Mouse (Mus musculus) brown adipose tissue, adult 24 weeks (tissue): ENCODE data around the gene Tmod3. TPM values are rescaled to one million over a fixed set of nuclear protein-coding genes. Genes with fewer than 3 reads are reported as not detected.

Experiments
- H3K27ac ChIP-seq: fragments of 200-500 bp; replicated peaks from 2 replicates; pipeline ENCODE4 v1.5.1; 2012; ENCODE audit warnings: low read depth, mild to moderate bottlenecking, low read length
- H3K4me1 ChIP-seq: fragments of 200-500 bp; 2 replicates; pipeline ENCODE4 v1.6.1; 2012; ENCODE audit warnings: low read length, mixed read lengths; ENCODE audit not compliant: control insufficient read depth, insufficient read depth, insufficient read length
- H3K4me3 ChIP-seq: fragments of 200-500 bp; 2 replicates; pipeline ENCODE4 v1.5.1; 2012; ENCODE audit warnings: low read depth, mild to moderate bottlenecking, low read length, moderate library complexity; ENCODE audit not compliant: insufficient read depth
- polyA plus RNA-seq: library from polyadenylated mRNA; stranded (reverse); fragments of >200 nt; gene quantifications from 2 replicates; pipeline ENCODE4 v1.2.4, GENCODE M21; 2012; ENCODE audit not compliant: missing spikeins, insufficient read depth, insufficient read length

Tmod3 gene
- polyA plus RNA-seq, 1 experiment: 29.6 TPM

DNA sequence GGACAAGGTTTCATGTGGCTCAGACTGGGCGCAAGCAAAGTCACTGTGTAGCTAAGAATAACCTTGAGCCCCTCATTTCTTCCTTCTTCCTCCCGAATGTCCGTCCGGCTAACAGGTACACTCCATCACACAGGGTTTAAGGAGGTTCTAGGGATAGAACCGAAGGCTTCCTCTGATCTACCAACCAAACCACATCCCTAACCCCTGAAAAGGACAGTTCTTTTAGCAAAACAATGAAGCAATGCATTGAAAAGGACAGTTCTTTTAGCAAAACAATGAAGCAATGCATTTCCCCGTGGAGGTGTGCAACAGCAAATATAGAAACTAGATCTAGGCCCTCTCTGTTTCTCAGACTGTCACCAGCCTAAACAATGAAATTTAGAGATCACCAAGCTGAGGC lies 5.4 kb upstream of the Tmod3 start:
- H3K4me1 ChIP-seq: no peaks in the 10 kb centered on the region
- H3K27ac ChIP-seq: no peak overlapping the region
- no peak overlapping the region for H3K4me3 ChIP-seq

DNA sequence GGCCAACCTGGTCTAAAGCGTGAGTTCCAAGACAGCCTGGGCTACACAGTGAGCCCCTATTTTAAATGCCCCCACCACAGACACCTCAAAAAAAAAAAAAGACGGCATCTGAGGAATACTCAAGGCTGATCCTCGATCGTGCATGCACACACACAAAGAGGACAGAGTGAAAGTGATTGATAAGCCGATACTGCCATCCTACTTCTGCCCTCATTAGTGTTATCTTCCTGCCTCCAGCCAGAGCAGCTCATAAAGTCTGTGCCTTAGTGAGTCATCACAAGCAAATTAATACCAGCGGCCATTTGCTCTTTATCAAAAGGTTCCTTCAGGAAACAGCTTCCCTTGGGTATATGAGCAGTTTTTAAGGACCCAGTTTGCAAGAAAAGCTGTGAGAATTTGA lies 4.2 kb upstream of the Tmod3 start:
- H3K27ac ChIP-seq: no peak overlapping the region
- H3K4me1 ChIP-seq: no peaks in the 10 kb centered on the region
- H3K4me3 ChIP-seq: no peak overlapping the region

DNA sequence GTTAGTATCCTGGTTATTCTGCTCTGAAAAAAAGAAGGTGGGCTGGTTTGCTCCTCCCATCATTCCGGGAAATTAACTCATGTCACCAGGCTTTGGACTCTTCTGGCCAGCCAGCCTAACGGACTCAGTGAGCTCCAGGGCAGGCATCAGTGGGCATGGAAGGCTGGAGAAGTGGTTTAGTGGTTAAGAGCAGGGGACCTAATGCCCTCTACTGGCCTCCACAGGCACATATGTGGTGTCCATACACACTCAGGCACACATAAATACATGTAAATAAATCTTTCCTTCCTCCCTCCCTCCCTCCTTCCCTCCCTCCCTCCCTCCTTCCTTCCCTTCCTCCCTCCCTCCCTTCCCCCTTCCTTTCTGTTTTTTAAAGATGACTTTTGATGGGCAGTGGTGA lies 3.7 kb upstream of the Tmod3 start:
- Histone ChIP-seq H3K4me1 (no peaks in the 10 kb centered on the region), H3K4me3 (no peak overlapping the region), H3K27ac (no peak overlapping the region)

DNA sequence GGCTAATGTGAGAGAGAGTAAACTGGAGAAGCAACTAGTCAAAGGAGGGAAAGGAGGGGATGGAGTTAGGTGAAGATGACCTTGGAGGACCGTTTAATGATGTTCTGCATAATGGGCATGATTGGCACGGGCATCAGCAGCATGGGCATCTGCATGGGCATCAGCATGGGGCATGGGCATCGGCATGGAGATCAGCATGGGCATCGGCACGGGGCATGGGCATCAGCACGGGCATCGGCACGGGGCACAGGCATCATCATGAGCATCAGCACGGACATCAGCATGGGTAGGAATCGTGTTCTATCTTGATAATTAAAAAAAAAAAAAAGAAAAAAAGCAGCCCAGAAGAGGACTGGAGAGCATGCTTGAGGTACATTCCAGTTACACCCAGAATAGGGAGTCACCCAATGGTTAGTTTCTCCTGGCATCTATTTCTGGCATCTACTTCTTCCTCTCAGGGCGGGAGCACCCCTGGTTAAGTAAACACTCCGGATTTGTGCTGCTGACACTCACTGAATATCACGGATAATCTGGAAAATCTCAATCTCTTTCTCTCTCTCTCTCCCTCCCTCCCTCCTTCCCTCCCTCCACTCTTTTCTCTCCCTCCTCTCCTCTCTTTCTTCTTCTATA lies 1.7 kb upstream of the Tmod3 start:
- Histone ChIP-seq H3K4me3 (no peak overlapping the region), H3K4me1 (0 out of 2 replicates have a peak, but pooled peaks cover 2% of the 10 kb centered on the region)

DNA sequence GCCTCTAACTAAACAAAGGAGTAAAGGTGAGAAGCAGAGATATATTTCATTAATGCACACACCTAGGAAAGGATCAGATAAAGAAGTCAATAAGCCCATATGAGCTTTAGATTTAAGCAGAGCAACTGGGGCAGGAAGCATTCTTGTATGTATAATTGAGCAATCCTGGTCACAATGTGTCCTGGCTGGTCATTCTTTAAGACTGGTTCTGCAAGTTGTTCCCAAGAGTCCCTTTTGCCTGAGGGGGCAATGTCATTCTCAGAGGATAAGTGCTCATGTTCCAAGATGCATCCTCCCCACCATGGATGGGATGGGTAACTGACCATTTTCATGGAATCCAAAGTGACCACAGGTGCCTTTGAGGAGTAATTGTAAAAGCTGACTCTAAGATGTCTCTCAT lies 896 bp upstream of the Tmod3 start:
- H3K4me1 ChIP-seq: peaks cover 5% of the 10 kb centered on the region; the same call in 1 of the 2 replicates
- no peak overlapping the region for H3K27ac ChIP-seq
- no peak overlapping the region for H3K4me3 ChIP-seq

More for the DNA sequence above, 1.7 kb upstream of the Tmod3 start:
- H3K27ac ChIP-seq: no peak overlapping the region

DNA sequence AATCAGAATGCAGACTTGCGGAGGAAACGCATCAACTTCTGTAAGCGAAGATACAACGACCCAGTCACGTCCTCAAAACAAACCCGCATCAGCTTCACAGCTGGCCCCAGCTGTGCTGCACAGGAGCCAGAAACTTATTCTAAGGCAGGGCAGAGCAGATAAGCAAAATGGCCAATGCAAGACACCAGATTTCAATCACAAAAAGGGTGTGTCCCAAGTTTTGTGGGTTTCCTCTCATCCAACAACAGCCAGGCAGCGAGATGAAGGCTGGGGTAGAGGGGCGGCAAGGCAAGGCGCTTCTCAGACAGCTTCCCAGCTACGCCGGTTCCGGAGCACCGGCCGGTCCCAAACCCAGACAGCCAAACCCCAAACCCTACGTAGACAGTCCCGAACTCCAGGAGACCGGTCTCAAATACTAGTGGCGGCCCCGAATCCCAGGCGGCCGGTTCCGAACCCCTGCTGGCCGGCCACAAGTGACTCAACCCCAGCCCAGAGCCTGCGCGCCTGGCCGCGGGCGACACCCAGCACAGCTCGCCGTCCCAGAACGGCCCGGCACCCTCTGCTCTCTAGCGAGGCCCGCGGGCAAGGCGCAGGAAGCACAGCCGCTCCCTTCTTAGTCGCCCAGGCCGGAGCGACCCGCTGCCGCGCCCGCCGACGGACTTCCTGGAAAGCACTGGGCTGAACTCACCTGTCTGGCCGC lies 495 bp downstream of the Tmod3 start:
- H3K4me1 ChIP-seq: peaks cover 8% of the 10 kb centered on the region; the same call in 1 of the 2 replicates
- peak overlapping the region; percentile 96 for H3K27ac ChIP-seq
- H3K4me3 ChIP-seq: peak overlapping the region; percentile 94

DNA sequence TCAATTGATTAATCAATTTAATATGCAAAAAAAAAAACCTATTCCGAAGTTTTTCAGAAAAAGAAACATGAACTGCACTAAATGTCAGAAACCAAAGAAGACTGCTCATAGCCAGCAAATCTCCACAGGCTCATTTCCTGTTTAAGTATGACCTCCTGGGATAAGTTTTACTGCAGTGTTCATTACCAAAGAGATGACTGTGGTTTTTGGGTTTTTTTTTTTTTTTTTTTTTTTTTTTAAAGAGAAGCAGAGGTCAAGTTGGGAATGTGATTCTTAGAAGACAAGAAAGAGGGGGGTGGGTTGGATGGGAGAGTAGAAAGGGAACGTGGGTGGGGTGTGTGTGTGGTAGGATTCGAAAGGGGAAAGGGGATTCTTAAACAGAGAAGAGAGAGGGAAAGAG lies 1.1 kb downstream of the Tmod3 start:
- Histone ChIP-seq H3K27ac (peak overlapping the region; percentile 96), H3K4me3 (peak overlapping the region; percentile 94), H3K4me1 (peaks cover 13% of the 10 kb centered on the region)

DNA sequence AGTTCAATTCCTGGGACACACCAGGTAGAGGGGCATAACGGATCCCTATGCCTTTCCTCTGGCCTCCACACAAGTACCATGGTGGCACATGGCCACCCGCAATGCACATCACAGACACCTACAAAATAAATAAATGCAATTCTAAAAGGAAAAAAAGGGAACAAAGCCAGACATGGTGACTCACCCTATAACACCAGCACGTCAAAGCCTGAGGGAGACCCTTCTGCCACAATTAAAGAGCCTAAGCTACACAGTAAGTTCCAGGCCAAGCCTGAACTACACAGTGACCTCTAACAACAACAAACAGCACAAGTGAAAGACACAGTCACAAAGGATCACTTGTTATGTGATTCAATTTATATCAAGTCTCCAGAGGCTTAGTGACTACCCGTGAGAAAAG lies 5.7 kb downstream of the Tmod3 start:
- Histone ChIP-seq H3K4me1 (peaks cover 27% of the 10 kb centered on the region), H3K4me3 (no peak overlapping the region), H3K27ac (peak overlapping the region; percentile 36; the same call in 1 of the 2 replicates)

DNA sequence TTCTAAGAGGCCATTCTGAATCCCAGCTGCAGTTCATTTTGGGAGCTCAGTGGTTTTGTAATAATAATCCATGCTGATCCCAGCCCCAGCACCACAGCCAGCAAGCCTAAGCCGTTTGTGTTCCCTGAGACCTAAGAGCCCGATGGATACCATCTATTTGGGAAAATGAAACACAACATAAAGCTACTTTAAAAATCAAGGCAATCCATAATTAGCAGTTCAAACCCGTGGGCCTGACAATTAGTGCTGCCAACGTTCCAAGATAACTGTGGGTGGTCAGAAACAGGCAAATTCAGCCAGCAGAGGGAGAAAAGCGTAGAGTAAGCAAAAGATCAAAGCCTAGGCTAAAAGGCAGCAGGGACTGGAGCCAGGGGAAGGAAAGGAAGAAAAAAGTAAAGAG lies 8.1 kb downstream of the Tmod3 start:
- Histone ChIP-seq H3K27ac (peak overlapping the region; percentile 43), H3K4me1 (peaks cover 30% of the 10 kb centered on the region), H3K4me3 (no peak overlapping the region)

DNA sequence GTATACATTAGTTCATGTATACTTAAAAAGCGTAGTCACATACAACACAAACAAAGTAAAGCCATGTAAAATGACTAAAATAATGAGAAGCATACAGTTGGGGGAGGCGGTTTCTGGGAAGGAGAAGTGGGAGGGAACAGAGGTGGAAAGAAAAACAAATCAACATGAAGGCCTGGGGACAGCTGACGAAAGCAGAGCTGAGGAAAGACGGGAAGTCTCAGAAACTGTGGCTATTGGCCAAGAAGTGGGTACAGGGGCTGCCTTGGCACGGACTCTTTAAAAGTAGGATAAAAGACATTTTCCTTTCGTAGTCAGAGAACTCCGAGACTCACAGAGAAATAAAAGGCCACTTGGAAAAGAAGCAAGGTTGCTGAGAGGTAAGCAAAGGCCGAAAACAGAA lies 10.4 kb downstream of the Tmod3 start:
- no peak overlapping the region; the same call in 1 of the 2 replicates for H3K4me3 ChIP-seq
- H3K4me1 ChIP-seq: peaks cover 30% of the 10 kb centered on the region

DNA sequence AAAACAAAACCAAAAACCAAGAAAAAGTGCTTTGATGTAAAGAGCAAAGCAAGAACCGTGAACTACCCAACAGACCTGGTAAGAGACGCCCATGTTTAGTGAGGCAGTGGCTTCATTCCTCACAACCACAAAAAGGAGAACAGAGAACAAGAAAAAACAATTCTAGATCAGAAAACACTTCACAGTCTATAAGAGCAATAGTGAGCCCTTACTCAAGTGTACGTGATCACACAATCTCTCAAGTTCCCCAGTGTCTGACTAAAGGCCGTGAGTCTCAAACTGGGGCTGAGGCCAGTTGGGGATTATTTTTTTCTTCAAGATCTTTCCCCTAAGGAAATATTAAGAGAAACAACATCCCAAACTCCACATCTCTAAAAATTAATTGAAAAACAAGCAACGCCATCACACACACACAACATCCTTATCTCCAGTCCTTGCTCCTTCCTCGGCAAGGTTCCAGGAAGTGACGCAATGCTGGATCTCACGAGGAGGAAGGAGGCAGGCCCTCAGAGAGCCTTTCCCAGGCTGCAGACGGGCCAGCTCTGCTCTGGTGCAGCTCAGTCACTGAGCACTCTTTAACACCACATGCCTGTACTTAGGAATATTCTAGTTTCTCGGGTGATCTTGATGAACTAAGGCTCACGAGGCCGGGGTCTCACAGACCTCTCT lies 12.4 kb downstream of the Tmod3 start:
- H3K27ac ChIP-seq: peak overlapping the region; percentile 95
- no peak overlapping the region for H3K4me3 ChIP-seq
- H3K4me1 ChIP-seq: peaks cover 25% of the 10 kb centered on the region

More for the DNA sequence above, 10.4 kb downstream of the Tmod3 start:
- peak overlapping the region; percentile 80 for H3K27ac ChIP-seq

DNA sequence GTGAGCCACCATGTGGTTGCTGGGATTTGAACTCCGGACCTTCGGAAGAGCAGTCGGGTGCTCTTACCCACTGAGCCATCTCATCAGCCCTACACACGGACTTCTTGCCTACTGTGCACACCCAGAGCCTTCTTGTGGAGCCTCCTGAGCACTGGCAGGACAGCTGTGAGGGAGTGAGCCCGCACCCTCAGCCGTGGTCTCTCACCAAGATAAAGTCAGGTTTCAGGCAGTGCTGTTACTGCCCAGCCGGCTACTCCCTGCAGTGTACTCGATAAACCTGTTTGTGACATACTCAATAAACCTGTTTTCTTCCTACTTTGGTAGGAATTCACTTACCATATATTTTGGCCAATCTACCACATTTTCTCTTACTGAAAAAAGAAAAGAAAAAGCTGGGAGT lies 13.9 kb downstream of the Tmod3 start:
- Histone ChIP-seq H3K4me1 (peaks cover 35% of the 10 kb centered on the region), H3K27ac (peak overlapping the region; percentile 69), H3K4me3 (no peak overlapping the region)

DNA sequence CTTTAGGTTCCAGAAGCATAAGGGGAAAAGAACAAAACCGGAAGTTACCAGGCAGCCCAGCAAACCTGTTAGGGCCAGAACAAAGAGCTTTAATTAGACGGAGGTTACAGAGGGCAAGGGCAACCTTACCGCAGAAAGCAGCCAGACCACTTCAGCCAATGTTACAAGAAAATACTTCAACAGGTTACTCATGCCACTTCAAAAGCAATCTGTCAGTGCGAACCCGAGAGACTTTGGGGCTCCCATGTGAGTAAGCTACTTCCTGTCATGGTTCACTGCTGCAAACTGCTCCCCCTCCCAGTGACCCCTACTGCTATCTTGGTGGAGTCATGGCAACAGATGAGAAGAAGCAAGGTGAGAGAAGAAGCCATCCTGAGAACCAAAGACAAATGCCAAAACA lies 18.0 kb downstream of the Tmod3 start:
- Histone ChIP-seq H3K27ac (peak overlapping the region; percentile 70), H3K4me1 (peaks cover 32% of the 10 kb centered on the region), H3K4me3 (no peak overlapping the region)

DNA sequence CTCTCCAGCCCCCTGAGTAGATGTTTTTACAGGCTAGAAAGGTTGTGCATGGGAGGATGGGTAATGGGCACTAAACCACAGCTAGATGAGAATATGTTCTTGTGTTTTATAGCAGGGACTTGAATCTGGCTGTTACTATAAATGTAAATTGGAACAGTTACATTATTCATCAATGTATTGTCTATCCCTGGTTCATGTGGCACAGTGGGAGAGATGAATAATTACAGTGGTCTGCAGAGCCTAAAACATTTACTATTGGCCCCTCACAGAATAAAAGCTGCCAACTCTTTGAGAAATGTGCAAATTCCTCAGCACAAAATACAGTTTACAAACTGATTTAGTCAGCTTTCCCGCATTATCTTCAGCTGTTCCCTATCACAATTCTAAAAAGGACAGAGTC lies 23.0 kb downstream of the Tmod3 start:
- H3K27ac ChIP-seq: no peak overlapping the region
- H3K4me3 ChIP-seq: no peak overlapping the region
- H3K4me1 ChIP-seq: peaks cover 27% of the 10 kb centered on the region

DNA sequence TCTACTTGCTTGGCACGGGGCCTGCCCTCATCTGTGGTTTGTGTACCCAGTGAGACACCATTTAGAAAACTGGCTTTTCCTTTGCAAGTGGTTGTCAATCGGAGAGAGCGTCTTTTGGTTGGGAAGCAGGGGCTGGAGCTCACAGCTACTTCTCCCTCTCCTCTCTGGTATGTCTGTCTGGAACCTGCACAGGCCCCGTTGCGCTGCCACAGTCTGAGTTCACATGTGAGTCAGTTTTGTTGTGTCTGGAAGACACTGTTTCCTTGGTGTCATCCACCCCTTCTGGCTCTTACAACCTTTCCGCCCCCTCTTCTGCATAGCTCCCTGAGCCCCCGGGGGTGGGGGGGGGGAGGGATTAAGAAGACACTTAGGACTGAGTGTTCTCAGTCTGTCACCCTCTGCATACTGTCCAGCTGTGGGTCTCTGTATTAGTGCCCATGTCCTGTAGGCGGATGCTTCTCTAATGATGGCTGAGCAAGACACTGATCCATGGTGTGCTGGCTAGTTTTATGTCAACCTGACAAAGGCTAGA lies 25.0 kb downstream of the Tmod3 start:
- Histone ChIP-seq H3K27ac (0 out of 2 replicates have a peak overlapping the region, but pooled peaks have one; percentile 13), H3K4me3 (no peak overlapping the region), H3K4me1 (peaks cover 26% of the 10 kb centered on the region)
